Mouse (Mus musculus) embryo, embryonic 10.5 days (tissue): ENCODE results near the gene Camta1.
A peak's percentile ranks its signal among the peaks of the same experiment; 100 is the strongest.

ENCODE experiments used
- DNase-seq: peaks from one replicate; pipeline ENCODE4 v3.0.0-alpha.2; 2015; ENCODE audit warnings: low spot score

Camta1 gene

DNA sequence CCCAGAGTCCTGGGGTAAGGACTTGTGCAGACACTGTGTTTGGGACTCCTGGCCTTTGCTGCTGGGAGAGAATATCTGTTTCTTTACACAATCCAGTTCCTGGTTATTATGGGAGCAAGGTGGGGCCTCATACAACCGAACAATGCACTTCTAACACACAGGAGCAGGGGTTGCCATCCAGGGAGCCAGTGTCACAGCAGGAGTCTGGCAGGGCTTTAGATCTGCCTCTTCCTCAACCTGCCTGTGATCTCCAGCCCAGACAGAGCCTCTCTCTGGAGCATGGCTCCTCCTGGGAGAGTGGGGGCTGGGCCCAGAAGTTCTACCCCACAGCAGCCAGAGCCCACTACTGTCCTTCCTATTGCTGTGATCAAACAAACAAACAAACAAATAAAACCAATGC lies 483.9 kb downstream of the Camta1 start:
- no peak for DNase-seq

DNA sequence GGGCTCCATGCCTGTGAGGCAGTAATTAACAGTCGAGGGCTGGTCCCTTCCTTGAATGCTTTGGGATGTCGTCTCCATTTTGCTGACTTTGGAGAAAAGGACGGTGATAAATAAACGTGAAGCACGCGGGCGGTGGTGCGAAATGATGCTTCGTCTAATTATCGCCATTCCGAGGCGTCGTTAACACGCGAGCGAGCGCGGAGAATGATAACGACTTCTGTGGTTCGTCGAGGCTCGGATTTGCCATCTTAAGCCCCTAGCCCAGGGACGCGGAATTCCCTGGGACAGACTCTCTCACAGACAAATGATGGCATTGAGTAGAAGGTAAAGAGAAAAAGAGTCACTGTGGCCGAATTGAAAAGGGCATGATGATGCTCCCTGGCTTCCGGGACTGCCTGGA lies 485.4 kb downstream of the Camta1 start:
- DNase-seq: no peak

DNA sequence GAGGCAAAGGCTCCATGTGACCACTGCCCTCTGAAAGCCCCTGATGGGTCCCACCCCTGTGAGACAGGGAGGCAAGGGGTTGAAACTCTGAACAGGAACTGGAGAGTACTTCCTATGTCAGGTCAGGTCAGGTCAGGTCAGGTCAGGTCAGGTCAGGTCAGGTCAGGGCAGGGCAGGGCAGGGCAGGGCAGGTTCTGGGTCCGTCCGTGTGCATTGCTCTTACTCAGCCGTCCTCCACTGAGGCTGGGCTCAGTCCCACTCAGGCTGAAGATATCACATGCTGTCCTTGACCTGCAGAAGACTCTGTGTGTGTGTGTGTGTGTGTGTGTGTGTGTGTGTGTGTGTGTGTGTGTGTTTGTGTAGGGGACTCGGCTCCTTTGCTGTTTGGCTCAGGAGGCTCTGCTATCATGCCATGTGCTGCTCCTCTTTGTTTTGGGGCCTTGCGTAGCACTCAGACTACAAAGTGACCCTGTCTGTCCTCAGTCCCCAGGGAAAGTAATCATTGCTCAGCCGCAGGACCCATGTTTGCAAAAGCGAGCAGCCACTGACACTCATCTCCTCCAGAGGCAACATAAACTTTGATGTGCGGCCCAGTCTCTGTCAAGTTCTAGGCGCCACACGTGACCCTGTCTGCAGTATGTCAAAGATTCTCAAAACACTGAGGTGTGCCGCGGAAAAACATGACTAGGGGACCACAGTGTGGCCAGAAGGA lies 488.7 kb downstream of the Camta1 start:
- DNase-seq: no peak

DNA sequence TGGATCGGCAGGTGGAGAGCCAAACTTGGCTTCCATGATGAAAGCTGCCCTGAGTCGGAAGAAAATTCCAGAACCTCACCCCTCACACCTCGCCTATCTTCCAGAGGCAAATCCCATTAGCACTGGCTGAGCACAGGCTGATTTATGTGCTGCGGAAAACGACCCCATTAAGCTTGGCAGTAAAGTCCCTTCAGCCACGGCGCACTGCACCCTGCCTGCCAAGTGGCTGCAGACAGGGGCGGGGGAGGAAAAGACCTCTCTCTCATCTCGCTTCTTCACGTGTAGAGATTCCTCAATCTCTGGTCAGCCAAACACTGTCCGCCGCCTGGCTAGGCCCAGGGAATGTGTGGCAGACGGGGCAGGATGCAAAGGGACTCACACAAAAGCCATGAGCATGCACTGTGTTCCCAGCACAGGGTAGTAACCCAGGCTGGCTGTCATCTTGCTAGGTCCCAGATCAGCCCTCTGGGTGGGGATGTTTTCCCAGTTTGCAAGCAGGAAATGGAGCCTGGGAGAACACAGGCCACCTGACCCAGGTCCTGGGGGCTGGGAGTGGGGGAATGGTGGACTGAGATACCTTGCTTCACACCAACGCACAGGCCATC lies 494.6 kb downstream of the Camta1 start:
- DNase-seq: peak; percentile 50

DNA sequence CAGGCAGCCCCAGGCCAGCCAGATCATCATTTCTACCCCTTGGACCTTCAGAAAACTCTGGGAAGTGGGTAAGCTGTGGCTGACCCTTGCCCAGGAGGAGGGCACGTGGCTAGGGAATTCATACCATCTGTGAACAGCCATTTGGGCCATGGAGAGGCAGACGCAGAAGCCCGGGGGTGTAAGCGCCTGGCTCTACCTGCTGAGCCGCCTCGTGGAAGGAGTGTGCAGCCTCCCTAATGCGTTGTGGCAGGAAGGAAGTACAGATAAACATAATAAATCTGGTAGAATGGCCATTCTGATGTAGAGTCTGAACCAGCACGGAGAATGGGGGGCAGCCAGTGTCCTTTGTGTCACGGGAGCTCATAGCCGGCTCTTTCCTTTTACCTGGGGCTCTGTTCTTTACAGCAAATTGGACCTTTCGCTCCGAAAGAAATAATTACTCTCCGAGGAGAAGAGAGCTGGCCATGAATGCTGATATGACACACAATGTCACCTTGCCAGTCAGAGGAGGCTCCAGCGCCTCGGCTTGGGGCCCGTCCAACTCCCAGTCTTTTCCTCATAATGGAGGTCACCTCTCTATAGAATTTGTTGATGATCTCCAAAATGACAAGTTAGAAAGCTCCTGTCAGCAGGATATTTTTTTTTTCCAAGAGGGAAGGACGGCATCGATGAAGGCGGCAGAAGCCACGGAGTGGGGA lies 500.6 kb downstream of the Camta1 start:
- DNase-seq: no peak

DNA sequence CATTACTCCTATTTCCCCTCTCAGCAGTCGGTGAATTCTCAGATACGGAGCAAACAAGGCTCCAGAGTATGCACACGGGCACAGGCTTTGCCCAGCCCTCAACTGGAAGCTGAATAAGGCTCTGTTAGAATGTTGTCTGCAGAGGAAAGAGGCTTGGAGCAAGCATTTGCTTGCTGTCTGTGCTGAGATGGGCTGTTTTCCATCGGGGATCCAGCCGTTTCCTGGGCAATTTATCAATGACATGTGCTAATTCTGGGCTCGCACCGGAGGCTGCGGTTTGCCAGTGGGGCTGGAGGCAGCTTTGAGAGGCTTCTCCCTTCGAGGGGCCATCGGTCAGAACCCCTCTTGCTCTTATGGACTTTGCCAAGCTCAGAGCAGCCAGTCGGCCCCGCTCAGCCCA lies 506.2 kb downstream of the Camta1 start:
- peak; percentile 45 for DNase-seq

DNA sequence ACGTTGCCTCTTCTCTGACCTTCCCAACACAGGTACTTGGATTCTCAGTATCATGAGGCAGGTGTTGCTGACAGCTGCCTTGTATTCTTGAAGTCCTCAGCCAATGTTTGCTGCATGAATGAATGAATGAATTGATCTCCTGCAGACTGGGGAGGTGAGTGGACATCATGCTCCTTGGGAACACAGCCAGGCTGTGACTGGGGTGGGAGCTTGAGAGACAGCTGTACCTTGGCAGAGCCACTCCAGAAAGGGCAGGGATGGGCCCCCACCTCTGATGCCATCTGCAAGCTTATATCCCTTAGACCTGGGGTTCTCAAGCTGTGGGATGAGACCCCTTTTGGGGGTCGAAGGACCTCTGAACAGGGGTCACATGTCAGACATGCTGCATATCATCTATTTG lies 508.9 kb downstream of the Camta1 start:
- no peak for DNase-seq

DNA sequence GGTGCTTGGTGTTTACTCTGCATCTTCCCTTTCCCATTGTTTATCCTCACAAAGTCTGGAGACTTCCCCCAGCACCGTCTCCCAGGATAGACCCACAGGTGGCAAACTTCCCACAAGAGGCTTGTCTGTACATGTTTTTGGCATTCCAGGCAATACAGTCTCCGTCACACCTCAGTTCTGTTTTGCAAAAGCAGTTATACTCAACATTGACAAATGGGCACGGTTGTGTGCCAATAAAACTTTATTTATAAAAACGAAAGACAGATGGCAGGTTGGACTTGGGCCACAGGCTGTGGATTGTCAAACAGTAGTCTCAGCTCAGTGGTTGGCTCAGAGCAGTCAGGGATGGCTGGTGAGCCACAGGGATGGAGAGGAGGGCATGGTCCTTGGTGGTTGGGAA lies 509.4 kb downstream of the Camta1 start:
- no peak for DNase-seq

DNA sequence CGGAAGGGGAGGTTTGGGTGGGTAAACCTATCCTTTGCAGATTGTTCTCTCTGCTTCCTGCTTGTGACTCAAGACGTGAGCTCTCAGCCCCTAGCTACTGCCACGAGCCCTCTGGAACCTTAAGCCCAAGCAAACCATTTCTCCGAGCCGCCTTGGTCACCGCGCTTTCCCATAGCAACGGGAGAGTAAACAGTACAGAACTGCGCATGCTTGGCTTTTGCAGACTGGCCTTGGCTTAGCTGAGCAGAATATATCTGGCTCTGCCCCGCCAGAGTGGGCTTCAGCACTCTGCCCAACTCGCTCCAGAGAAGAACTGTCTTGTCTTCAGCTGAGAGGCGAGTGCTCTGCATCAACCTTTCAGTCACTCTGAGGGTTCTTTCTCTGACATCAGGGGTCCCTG lies 509.9 kb downstream of the Camta1 start:
- DNase-seq: no peak

DNA sequence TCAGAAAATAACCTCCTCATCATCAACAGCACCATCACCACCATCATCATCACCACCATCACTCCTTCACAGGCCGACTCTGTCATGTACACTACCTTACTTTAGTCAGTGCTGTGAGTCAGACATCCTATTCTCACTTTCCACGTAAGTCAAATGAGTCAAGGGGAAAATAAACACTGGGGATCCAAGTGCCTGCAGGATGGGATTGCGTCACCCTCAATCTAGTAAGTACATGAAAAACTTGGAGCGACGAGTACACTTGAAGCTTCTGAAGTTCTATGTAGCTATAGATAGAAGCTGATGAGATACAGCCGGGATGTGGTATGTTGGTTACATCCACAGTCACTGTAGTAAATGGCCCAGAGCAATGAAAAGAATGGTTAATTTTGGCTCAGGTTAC lies 514.1 kb downstream of the Camta1 start:
- DNase-seq: no peak

DNA sequence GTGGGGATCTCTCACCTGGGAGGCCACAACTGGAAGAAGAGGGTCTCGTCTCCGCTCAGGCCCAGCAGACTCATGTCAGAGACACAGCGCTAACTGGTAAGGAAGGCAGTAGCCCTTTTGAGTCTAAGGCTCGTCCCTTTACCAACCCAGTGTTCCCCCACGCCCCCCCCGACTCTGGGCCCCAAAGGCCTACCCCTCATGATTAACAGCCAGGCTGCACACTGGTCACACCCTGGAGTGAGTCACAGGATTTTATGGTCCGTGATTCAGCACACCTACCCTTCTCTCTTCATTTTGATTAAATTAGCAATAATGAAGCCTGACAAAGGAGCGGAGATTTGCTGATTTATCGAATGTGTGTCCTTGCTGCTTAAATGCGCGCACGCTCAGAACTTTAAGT lies 515.0 kb downstream of the Camta1 start:
- DNase-seq: no peak

DNA sequence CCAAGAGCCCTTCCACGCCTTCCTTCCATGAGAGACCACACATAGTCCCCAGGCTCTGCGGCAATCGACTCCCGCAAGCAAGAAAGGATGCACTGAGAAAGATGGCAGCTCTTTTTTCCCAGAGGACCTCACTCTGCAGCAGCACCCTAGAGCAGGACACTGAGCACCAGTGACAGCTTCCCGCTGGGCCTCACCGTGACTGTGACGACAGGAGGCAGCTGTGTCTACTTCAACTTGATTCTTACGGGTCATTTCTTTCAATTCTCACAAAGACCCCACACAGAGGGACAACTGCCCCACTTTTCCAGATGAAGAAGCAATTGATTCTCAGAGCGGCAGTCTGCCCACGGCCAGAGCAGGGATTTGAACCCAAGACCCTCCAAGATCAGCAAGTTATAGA lies 516.9 kb downstream of the Camta1 start:
- no peak for DNase-seq

DNA sequence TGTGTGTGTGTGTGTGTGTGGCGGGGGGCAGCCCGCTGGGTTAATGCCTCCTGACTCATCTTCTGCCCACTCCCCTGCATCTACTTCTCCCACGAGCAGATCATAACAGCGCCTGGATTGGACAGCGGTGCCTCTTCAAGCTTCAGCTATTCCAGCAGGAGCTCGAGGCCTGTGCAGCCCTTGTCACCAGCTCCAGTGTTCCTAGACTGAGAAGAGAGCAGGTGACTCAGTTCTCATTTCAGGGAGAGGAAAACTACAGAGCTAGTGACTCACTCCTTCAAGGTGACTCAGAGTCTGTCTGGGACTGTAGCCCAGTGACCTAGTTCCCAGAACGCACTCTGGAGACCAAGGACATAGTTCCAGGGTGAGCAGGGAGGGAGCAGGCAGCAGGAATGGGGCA lies 522.3 kb downstream of the Camta1 start:
- no peak for DNase-seq

DNA sequence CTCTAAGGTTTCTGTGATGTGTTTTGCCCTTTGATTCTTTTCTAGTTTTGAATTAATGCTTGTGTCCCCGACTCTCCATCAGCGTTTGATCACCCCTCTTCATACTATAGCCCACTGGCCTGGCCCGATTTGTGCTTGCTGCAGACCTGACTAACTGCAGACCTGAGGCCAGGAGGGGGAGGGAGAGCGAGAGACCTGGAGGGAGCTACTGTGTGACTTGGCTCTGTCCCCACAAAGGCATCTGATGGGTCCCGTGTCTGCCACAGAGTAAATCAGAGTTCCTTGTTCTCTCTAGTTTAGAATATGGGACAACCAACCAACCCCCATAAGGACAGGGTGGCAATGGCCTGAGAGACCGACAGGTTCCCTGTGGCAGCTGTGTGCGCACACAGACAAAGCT lies 522.7 kb downstream of the Camta1 start:
- DNase-seq: no peak

DNA sequence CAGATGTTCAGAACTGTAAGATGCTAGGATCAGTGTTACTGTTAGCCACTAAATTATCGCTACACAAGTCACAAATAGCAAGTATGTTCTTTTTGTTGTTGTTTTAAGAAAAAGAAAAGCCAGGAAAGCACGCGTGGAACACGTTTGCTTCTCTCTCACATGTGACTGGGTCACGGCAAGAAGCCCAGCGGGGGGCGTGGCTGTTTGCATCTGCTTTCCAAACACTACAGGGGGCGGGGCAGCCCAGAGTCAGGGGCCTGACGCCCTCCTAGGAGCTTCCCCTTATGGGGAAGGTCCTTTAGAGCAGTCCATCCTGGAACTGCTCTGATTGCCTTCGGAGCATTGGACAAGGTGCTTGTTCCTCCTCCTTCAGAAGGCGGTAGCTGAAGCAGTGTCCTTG lies 524.1 kb downstream of the Camta1 start:
- DNase-seq: peak; percentile 30

DNA sequence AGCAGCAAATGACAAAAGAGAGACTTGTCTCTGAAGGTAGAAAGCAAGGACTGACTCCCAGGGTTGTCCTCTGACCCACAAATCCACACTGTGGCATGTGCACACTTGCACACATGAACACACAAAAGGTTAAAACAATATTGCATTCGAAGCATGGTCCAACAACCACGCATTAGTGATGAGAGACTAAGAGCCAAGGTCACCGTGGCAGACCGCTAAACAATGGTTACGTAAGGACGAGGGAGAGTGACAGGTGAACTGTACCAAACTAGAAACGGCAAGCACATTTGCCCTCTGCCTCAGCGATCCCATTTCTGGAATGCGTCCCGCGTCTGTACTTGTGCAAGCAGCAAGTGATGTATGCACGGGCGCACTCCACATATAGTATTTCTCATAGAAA lies 525.3 kb downstream of the Camta1 start:
- no peak for DNase-seq

DNA sequence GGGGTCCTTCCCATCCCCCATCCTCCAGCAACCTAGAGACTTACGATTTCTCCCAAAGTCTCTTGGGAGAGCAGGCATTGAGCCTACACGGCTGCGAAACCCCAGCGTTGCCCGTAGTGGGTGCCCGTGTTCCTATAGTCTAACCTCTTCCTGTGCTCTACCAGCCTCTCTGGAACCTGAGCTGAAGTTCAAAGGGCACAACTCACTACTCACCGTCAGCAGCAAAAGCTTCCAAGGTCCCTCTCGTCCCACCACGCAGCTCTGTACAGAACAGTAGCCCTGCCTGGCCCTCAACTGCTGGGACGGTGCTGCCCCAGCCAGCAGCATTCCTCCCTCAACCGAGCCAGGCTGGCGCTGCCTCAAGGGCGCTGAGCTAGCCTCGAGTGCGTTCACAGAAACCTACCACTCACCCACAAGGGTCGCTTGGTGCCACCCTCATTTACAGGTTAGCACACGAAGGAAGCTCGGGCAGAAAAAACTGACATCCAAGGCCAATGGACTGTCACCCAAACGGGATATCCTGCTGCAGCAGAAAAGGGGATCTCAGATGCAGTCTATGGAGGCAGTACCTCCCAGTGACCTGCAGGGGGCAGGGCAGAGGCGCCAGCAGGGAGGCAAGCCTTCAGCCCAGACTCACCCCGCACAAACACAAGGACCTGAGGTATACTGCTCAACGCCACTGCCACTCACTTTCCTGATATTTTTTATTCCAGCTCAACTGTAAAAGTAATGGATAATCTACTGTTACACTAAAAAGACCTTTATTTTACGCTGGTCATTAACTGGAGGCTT lies 526.5 kb downstream of the Camta1 start:
- peak; percentile 76 for DNase-seq

DNA sequence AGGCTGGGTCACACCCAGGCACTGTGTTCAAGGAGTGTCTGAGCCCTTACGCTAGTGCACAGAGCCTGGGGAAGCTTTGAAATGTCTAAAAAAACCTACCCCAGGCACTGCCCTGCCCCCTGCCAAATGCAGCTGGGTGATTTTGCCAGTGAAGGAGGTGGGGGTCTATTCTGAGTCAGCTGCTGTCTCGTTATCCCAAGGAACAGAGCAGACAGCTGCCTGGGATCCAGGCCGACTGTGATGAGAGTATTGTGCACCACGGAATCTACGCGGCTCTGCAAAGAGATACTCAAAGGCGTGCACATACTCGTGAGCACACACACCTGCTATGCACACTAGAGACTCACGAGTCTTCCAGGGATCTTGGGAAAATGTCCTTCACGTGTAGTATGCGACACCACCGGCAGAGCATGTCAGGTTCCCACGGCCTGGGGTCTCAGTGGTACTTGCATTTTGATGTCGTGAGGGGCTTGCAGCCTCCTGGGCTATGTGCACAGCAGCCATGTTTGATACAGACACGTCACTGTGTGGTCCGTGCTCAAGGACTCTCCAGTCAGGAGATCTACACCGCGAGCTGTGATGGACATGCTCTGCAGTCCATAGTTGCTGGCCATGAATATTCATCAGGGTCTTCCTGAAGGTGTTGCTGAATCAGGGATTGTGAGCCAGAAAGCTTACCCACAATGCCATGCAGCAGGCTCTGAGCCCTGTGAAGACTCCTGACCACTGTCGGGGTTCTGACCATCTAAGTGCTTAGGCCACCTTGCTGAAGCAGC lies 529.4 kb downstream of the Camta1 start:
- DNase-seq: no peak

DNA sequence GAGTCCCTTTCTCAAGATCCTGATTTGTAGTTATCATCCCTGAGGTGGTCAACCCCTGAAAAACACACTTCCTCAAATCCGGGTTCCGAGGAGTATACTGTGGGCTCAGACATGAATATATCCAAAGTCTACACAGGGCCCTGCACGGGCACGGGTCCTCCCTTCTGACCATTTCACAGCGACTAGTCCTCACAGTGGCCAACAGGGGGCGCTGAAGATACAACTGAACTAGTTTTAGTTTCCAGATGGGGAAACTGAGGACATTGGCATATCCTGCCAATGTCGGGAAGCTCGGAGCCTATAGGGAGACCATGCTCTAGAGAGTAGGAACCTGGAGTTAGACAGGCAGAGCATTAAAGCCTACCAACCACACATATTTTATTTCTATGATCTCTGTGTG lies 530.7 kb downstream of the Camta1 start:
- DNase-seq: peak; percentile 31

DNA sequence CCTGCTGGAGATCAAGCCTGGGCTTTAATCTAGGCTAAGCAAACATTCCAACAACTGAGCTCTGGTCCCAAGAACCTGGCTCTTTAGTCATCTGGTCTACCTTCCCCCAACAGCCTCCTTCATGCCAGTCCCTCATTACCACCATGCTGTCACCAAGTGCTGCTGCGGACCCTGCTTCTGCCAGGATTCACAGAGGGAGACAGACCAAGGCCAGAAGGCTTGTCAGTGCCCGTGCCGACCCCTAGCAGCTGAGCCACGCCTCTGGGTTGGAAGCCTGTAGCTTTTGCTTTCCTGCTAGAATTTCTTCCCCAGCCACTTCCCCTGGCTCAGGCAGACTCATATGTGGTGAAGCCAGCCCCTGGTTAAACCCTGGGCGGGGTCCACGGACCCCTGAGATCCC lies 533.6 kb downstream of the Camta1 start:
- DNase-seq: no peak

DNA sequence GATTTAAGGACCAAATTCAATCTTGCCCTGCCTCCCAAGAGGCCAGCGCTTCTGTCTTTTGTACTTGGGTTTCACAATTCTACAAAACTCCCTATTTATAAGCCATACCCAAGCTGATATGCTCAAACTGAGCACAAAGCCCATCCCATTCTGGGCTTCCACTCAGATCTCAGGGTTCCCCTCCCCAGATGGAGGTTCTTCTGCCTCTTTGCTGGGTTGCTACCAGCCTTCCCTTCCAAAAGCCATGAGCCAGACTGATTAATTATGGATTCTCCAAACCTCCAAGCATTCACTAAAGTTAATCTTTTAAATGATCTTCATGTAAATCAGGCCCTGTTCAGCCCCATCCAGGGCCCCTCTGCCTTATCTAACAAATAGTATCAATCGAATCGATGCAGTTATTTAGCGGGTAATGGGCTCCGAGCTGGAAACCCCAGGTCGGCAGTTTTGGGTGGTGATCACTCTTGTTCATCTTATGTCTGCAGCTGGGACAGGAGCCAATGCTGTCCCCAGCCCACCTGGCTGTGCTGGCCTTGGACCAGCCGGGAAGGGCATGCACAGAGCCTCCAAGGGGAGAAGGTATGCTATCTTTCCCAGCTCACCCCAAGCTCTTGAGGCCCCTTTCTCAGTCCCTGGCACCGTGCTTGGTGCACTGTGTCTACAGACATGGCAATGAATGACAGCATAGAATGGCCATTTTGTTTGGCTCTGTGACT lies 534.5 kb downstream of the Camta1 start:
- DNase-seq: no peak
